Mouse (Mus musculus) monocyte, adult 2 months (primary cell): ENCODE data around the gene 4930519P11Rik.

Source experiments
- DNase-seq, 2 experiments: peaks; one replicate each; pipeline ENCODE4 v3.0.0; 2022; ENCODE audit warnings: low spot score in 2 of 2, low read depth in 1 of 2

4930519P11Rik gene

DNA sequence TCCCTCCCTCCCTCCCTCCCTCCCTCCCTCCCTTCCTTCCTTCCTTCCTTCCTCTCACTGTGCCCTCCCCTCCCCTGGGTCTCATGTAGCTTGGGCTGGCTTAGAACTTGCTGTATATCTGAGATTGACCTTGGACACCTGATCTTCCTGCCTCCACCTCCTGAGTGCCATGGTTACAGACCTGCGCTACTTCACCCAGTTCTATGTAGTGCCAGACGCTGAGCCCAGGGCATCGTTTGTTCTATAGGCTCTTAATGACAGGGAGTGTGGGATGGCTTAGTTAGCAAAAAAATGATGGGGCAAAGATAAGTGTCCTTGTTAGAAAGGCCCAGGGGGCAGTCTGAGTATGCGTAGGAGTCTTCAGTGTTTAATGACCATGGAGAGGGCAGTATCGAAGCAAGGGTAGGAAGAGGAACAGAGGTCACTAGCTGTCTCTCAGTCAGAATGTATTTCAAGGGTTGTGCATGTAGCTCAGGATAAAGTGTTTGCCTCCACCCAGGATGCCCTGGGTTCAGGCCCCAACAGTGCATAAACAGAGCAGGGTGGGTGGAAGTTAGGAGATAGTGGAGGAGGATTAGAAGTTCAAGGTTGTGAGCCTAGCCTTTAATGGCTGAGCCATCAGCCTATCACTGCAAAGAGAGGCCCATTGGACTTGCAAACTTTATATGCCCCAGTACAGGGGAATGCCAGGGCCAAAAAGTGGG lies 20.0 kb upstream of the 4930519P11Rik start:
- no peak for DNase-seq

DNA sequence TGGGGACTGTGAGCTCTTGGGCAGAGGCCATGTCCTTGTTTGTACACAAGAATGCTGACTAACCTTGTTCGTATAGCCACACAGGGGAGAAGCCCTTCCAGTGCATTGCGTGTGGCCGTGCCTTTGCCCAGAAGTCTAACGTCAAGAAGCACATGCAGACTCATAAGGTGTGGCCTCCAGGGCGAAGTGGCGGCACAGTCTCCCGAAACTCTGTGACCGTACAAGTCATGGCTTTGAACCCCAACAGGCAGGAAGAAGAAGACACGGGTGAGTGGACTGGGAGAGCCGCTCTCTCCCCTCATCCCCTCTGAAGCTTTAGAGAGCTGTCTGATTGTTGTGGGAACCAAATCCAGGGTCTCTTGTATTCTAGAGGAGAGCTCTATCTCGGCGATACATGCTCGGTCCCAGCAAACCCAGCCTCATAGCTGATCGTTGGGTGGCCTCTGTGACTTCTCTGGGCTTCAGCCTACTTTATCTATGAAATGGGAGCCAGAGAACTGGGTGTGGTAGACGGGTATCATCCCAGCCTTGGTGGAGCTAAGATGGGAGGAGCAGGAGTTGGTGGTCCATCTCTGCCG lies 19.1 kb upstream of the 4930519P11Rik start:
- no peak for DNase-seq

DNA sequence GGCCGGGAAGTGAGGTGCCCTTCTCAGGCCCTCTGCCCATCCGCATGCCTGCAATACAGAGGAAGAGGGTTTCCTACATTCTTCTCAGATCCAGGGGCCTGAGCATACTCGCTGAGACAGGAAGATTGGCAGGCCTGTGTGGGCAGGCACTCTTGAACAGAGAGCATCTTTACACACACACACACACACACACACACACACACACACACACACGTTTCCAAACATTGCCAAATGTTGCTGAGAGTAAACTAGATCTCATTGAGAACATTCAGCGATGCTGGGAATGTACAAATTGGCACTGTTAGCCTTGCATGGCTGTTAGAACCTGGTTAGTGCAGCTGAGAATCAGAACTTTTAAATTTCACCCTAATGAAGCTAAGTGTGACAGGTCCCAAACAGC lies 17.3 kb upstream of the 4930519P11Rik start:
- DNase-seq, result no peak

DNA sequence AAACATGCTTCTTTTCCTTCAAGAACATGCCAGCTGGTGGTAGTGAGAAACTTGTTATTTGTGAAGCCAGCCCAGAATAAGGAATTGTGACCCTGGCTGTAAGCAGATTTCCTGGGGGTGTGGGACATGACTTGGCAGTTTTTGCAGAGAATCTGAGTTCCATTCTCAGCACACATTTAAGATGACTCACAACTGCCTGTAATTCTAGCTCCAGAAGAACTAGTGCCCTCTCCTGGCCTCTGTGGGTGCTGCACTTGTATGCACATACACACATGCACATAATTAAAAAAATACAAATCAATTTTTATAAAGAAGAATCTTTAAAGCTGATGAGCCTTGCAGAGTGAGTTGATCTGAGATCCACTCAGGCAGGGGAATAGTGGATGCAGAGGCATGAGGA lies 10.9 kb upstream of the 4930519P11Rik start:
- no peak for DNase-seq

DNA sequence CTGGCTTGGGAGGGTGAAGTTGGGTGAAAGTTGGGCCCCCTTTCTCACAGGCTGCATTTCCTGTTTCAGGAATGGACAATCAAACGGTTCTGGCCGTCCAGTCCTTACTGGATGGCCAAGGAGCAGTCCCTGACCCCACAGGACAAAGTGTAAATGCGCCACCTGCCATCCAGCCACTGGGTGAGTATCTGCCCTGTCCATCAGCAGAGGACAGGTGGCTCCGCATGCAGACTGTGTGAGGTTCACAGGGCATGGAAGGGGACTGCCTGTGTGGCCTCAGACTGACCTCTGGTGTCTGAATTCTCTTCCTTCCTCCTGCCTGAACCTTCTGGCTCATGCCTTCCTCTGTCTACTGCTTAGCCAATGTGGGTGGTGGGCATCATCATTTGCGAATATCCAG lies 8.4 kb upstream of the 4930519P11Rik start:
- no peak for DNase-seq

DNA sequence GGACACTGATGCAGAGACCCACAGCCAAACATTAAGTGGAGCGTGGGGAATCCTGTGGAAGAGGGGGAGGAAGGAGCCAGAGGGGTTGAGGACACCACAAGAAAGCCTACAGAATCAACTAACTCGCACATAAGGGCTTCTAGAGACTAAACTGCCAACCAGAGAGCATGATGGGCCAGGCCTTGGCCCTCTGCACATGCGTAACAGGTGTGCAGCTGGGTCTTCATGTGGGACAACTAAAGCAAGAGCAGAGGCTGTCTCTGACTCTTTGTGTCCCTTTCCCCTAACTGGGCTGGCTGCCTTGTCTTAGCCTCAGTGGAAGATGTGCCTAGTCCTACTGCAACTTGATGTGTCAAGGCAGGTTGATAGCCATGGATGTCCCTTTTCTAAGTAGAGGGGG lies 3.8 kb upstream of the 4930519P11Rik start:
- no peak for DNase-seq

DNA sequence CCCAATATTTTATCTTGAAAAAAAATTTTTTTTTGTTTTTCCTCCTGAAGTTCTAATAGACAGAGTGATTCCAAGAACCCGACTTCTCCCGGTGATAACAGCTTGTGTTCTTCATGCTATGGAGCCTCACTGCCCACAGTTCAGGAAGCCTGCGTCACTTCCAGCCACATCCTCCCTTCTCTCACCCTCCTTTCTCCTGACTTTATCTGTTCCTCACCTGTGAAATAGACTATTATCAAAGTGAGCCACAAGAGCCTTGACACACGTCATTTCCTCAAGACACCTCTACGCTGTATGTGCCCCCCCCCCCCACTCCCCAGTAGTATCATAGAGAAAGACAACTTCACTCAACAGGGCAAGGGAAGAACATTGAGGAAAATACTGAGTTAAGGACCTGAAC lies 2.4 kb upstream of the 4930519P11Rik start:
- DNase-seq, result no peak

DNA sequence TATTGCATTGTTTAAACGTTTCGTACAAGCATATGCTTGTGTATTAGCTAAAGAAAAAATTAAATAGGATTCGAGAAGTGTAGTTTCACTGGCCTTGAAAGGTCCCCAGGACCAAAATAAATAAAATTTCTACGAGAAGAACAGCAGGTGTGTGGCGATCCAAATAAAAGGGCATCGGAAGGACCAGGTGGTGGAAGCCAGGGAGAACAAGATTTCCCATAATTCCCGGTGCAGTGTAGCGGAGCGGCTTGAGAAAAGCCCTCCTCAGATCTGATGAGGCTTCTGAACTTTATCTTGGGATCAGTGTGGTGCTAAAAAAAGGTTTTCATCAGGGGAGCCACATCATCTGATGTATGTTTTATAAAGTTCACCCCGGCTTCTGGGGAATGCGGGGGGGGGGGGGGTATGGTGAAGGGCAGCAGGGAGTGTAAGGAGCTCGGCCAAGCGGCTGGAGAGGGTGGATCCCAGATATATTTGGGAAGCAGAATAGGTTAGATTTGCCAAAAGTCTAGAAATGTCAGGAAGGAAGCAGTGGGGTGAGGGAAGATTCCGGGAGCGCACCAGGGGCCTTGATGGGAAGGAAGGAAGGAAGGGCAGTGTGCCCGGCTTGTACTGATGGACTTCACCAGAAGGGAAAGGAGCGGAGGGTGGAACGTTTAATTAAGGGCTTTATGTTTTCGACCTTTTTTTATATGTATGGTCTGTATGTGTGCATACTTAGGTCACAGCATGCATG lies 1.8 kb upstream of the 4930519P11Rik start:
- no peak for DNase-seq

DNA sequence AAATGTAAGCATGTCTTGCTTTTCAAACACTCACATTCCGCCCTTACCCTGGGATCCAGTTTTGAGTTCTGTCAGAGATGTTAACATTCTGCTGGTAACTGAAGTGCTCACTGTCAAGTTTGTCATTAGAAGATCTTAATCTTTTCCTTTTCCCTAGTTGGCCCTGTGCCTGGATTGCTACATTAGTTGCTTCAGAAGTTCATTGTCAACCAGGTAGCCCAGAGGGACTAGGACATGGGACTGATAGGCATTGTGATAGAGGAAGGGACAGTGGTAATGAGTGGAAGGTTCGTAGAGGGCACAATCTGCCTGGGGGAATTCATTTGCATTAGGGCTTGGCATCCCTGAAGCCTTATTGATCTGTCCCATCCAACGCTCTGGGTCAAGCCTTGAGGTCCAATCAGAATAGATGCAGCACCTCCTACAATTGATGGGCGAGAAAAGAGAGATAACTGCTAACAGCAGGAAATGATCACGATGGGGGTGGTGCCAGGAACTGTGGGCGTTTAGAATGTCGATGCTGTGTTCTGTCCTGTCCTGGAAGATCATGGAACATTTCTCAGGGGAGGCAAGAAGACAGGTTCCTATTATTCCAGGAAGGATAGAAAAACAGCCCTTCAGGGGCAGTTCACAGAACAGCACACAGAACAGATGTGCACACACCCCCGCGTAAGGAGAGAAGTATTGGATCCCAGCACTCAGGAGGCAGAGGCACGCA lies 4.0 kb downstream of the 4930519P11Rik start:
- DNase-seq, result no peak

DNA sequence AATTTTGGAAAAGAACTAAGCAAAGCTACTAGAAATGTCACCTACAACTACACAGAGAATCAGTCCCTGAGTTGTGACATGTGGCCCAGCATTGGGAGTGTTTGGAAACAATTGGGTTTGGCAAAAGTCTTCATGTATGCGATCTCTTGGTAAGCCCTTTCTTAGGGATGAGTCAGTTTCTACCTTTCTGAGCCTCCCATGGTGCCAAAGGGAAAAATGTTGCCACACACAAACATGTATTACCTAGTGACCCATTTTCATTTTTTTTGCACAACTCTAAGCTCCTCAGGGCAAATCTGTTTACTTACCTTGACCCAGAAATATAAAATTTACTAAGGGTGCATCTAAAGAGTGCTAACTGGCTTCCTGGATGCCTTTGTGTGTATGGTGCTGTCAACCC lies 6.3 kb downstream of the 4930519P11Rik start:
- no peak for DNase-seq

DNA sequence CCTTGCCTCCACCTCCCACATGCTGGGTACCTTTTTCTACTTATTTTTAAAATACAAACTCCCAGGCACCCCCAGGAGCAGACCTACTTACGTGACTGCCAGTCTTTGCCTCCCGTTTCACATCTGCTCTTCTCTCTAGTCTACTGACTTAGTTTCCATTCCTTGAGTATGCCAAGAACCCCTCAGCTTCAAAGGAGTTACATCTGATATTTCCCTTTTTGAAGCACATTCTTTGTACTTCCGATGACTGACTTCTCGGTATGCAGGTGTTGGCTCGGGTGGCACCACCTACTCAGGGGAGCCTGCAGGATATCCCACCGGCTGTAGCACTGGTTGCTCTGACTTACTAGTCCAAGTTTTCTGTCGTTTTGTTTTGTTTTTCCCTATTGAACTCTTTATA lies 9.1 kb downstream of the 4930519P11Rik start:
- no peak for DNase-seq

DNA sequence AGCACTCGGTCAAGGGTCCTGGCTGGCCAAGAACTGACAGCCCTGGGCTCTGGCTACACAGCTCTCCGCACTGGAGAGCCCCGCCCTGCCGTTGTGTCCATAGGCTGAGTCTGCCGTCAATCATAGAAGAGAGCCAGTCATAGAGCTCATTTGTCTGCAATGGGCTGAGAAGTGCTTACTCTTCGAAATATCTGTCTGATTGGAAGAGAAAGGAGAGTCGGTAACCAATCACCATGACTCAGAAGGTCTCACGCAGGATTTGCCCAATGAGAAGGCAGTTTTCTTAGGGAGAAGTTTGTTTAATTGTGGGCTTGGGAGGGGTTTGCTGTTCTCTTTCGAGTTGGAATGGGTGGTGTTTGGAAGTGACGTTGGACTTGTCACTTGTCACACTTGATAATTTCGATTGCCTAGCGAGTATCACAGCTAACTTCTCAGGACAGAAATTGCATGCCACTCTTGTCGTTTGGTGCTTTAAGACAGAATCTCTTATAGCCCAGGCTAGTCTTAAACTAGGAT lies 9.5 kb downstream of the 4930519P11Rik start, which contains the start of gene Pxmp4:
Pxmp4 (minus strand) TSS at position 71 of the 516 bp plus-strand sequence.
- DNase-seq, result peak; percentile 92 to 94

DNA sequence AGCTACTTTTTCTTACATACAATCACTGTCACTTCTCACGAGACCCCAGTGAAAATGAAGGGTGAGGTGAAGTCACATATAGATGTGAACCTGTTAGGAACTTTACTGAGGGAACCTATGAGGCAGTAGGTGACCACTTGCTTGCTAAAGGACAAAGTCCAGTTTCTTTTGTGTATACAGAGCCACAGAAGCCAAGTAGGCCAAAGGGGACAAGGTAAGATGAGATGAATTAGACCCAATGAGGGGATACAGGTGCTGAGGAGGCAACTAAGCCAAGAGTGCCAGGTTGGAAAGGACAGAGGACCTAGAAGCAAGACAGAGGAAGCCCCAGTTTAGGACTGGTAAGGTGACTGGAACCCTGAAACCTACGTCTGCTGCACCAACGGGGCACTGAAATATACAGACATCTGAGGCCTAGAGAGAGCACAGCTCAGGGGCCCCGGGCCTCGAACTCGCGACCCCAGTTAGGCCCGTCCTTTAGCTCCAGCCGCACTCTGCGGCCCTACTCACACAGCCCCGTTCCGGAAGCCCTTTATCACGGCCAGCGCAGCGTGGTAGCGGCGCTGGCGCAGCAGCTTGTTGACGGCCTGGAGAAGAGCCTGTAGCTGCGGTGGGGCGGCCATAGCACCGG lies 10.1 kb downstream of the 4930519P11Rik start:
- DNase-seq, result no peak

DNA sequence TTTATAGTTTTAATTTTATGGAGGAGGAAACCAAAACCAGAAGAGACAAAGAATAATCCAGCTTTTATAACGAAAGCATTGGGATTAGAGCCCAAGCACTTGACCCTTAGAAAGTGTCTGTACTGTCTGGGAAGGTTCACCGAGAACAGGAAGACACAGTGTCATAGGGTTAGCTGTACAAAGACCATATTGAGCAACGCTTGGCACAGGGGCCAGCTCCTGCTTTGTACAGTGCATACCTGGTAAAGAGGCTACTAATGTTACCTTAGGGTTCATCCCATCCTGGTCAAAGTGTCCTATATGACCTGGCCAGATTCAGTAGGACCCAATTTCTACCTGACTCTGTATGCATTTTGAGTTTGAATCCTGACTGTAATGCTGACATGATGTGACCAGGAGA lies 11.9 kb downstream of the 4930519P11Rik start:
- no peak for DNase-seq

DNA sequence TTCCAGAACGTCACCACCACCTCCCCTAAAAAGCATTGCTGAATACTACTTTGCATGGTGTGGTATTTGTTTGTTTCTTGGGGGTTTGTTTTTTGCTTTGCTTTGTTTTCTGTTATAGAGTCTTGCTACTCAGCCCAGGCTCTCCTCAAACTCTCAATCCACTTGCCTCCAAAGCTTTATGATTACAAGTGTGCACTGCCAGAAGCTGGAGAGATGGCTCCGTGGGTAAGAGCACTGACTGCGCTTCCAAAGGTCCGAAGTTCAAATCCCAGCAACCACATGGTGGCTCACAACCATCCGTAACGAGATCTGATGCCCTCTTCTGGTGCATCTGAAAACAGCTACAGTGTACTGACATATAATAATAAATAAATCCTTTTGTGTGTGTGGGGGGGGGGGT lies 12.7 kb downstream of the 4930519P11Rik start:
- no peak for DNase-seq

DNA sequence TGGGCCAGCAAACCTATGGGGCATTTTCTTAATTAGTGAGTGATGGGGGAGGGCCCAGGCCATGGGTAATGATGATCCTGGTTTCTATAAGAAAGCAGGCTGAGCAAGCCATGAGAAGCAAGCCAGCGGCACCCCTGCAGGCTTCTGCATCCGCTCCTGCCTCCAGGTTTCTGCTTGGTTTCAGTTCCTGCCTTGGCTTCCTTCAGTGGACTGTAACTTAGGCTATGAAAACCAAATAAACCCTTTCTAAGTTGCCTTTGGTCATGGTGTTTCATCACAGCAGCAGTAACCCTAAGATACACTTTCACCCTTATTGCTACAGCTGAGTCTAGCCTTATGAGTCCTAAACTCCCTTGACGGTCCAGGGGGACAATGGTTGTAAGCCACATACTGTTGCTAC lies 15.8 kb downstream of the 4930519P11Rik start:
- DNase-seq, result peak; percentile 32 to 47

DNA sequence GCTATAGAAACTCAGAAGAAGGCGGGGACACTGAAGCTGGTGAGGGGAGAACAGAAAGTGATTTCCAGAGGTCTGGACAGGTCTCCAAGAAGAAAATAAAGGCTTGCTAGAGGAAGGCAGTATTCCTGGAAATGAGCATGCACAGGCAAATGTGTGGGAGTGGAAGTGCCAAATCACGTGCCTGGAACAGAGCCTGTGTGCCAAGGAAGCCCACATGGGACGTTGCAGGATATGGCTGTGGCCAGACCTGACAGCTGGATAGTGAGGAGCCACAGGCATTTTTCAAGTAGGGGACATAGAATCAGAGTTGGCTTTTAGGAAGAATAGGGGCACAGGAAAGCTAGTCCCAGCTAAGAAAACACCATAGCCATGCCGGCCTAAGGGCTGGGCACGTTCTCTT lies 17.5 kb downstream of the 4930519P11Rik start:
- no peak for DNase-seq

DNA sequence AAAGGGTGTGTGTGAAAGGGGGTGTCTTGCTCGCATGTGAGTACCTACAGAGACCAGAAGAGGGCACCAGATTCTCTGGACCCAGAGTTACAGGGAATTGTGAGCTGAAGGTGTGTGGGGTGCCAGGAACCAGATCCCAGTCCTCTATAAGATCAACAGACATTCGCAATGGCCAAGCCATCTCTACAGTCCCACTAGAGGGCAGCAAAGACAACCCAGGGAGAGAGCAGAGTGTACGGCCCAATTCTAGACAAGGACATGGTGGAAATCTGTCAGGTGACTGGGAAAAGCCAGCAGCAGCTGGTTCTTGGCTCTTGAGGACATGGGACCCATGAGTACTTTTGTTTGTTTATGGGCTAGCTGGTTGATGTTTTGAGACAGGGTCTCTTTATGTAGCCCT lies 20.2 kb downstream of the 4930519P11Rik start:
- peak in 1 of 2 experiments; percentile 29 for DNase-seq

DNA sequence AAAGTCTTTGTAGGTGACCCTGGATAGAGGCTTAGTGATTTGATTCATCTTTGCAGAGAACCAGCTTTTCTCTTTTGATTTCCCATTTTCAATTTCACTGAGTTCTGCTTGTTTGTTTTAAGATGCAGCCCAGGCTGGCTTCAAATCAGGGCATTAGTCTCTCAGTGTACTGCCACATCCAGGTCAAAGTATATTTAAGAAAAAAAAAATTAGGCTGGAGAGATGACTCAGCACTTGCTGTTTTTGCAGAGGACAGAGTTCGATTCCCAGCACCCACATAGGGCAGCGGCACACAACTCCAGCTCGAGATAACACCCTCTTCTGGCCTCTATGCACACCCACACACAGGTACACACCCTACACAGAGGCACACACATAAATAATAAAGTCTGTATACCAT lies 22.0 kb downstream of the 4930519P11Rik start:
- no peak for DNase-seq

DNA sequence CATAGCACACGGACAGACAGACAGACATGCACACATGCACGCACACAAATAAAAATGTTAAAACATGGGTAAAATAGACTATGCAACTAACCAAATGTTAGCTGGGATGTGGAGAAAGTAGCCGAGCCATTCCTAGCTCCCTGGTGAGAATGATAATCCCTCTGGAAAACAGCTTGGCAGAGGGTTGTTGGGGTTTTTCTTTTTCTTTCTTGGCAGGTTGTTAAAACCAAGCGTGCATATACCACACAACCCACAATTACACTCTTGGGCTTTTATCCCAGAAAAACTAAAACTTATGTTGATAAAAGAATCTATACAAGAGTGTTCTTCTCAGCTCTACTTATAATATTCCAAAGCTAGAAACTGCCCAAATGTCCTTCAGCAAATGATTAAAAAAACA lies 24.2 kb downstream of the 4930519P11Rik start:
- DNase-seq, result no peak

DNA sequence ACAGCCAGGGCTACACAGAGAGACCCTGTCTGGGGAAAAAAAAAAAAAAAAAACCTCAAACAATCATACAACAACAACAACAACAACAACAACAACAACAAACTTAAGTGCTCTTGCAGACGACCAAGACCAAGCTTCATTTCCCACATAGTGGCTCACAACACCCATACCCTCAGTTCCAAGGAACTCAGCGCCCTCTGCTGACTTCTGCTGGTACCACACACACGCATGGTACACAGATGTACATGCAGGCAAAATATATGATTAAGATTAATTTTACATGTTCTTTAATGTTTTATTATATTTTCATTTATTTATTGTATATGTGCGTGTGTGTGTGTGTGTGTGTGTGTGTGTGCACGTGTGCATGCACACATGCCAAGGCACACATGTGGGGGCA lies 26.8 kb downstream of the 4930519P11Rik start:
- no peak for DNase-seq
